Mouse (Mus musculus): ENCODE results near the gene Vmo1.

GRCm38 (mm10) chr11:70465824-70466223 lies 48.6 kb downstream of the Vmo1 start:
- no peak for TF ChIP-seq GATA1 (IDR thresholded peaks at IDR 0.05; ENCODE audit: borderline replicate concordance, low read length)
- TF ChIP-seq FLI1 (IDR thresholded peaks at IDR 0.05; ENCODE audit: low read length): no peak
